Mouse (Mus musculus) MEL (cell line): Measurements from ENCODE around the gene Mmachc. TPM values are rescaled to one million over a fixed set of nuclear protein-coding genes. Genes with fewer than 3 reads are reported as not detected.

Experiments used
- DNase-seq: peaks from one replicate; pipeline ENCODE4 v3.0.0; 2011; ENCODE audit warnings: low read depth, low spot score
- H3K27ac ChIP-seq: 2 replicates; pipeline ENCODE4 v1.5.1; 2012; ENCODE audit warnings: low read depth, mild to moderate bottlenecking, control low read depth, low read length, moderate library complexity; ENCODE audit not compliant: control insufficient read depth
- H3K27me3 ChIP-seq, 2 experiments: fragments of 150-350 bp in 1 of 2; sonication (generic) in 1 of 2; 2 replicates each; pipeline ENCODE4 v1.6.1; 2012; ENCODE audit warnings: low read length in 2 of 2, mild to moderate bottlenecking in 2 of 2, improper control_type of control experiment in 1 of 2, moderate library complexity in 1 of 2; ENCODE audit not compliant: insufficient read depth in 2 of 2, control insufficient read depth in 1 of 2
- H3K36me3 ChIP-seq, 2 experiments: 2 replicates each; pipeline ENCODE4 v1.6.1; 2012 to 2014; ENCODE audit warnings: low read length in 2 of 2, improper control_type of control experiment in 1 of 2, inconsistent platforms in 1 of 2, mild to moderate bottlenecking in 1 of 2; ENCODE audit not compliant: insufficient read depth in 2 of 2, control insufficient read depth in 1 of 2
- H3K4me1 ChIP-seq, 2 experiments: fragments of 150-350 bp in 1 of 2; sonication (generic) in 1 of 2; 2 replicates each; pipeline ENCODE4 v1.6.1; 2012; ENCODE audit warnings: low read length in 2 of 2, improper control_type of control experiment in 1 of 2, mild to moderate bottlenecking in 1 of 2; ENCODE audit not compliant: insufficient read depth in 2 of 2, control insufficient read depth in 1 of 2
- H3K4me3 ChIP-seq, 2 experiments: fragments of 150-350 bp in 1 of 2; sonication (generic) in 1 of 2; 2 replicates each; pipeline ENCODE4 v1.5.1; 2012; ENCODE audit warnings: low read depth in 2 of 2, low read length in 2 of 2, mild to moderate bottlenecking in 2 of 2, moderate library complexity in 2 of 2, control low read depth in 1 of 2, improper control_type of control experiment in 1 of 2; ENCODE audit not compliant: control insufficient read depth in 1 of 2, insufficient read depth in 1 of 2
- H3K79me2 ChIP-seq: 2 replicates; pipeline ENCODE4 v1.6.1; 2012; ENCODE audit warnings: mild to moderate bottlenecking, low read length, moderate library complexity; ENCODE audit not compliant: control insufficient read depth, poor library complexity, insufficient read depth
- H3K9ac ChIP-seq: 2 replicates; pipeline ENCODE4 v1.6.1; 2012; ENCODE audit warnings: low read depth, mild to moderate bottlenecking, control low read depth, low read length, moderate library complexity; ENCODE audit not compliant: control insufficient read depth, poor library complexity, severe bottlenecking
- H3K9me3 ChIP-seq: fragments of 150-350 bp; sonication (generic); replicated peaks from 2 replicates; pipeline ENCODE4 v1.6.1; 2012; ENCODE audit warnings: mild to moderate bottlenecking, low read length, improper control_type of control experiment, moderate library complexity; ENCODE audit not compliant: insufficient read depth
- BHLHE40 ChIP-seq: IDR thresholded peaks from 2 replicates; pipeline ENCODE4 v1.6.1; 2012; ENCODE audit warnings: low read depth, mild to moderate bottlenecking, inconsistent platforms, low read length, improper control_type of control experiment, borderline replicate concordance
- CHD1 ChIP-seq: IDR thresholded peaks from 2 replicates; pipeline ENCODE4 v1.6.1; 2012; ENCODE audit warnings: low read depth, mild to moderate bottlenecking, inconsistent platforms, low read length, improper control_type of control experiment
- CHD2 ChIP-seq: IDR thresholded peaks from 2 replicates; pipeline ENCODE4 v1.6.1; 2011; ENCODE audit warnings: low read length, improper control_type of control experiment
- EP300 ChIP-seq, 2 experiments: IDR thresholded peaks; 2 replicates each; pipeline ENCODE4 v1.6.1; 2011; ENCODE audit warnings: improper control_type of control experiment in 2 of 2, low read length in 2 of 2, low read depth in 1 of 2, mild to moderate bottlenecking in 1 of 2
- ETS1 ChIP-seq: IDR thresholded peaks from 2 replicates; pipeline ENCODE4 v1.6.1; 2012; ENCODE audit warnings: low read depth, mild to moderate bottlenecking, inconsistent platforms, low read length, improper control_type of control experiment, moderate library complexity
- GABPA ChIP-seq: IDR thresholded peaks from 2 replicates; pipeline ENCODE4 v1.6.1; 2012; ENCODE audit warnings: low read depth, mild to moderate bottlenecking, inconsistent platforms, low read length, improper control_type of control experiment, moderate library complexity
- GATA1 ChIP-seq: IDR thresholded peaks from 2 replicates; pipeline ENCODE4 v1.6.1; 2011; ENCODE audit warnings: low read depth, low read length, improper control_type of control experiment
- MAFK ChIP-seq: IDR thresholded peaks from 2 replicates; pipeline ENCODE4 v1.6.1; 2011; ENCODE audit warnings: low read depth, mild to moderate bottlenecking, low read length, improper control_type of control experiment, borderline replicate concordance
- MAX ChIP-seq: IDR thresholded peaks from 2 replicates; pipeline ENCODE4 v1.6.1; 2011; ENCODE audit warnings: low read length, improper control_type of control experiment
- MEF2A ChIP-seq: IDR thresholded peaks from 2 replicates; pipeline ENCODE4 v1.6.1; 2014; ENCODE audit warnings: low read depth, mild to moderate bottlenecking, inconsistent platforms, low read length, improper control_type of control experiment; ENCODE audit not compliant: poor library complexity, insufficient replicate concordance, severe bottlenecking; ENCODE audit errors: extremely low read depth
- MYB ChIP-seq: IDR thresholded peaks from 2 replicates; pipeline ENCODE4 v1.6.1; 2011; ENCODE audit warnings: mild to moderate bottlenecking, low read depth, low read length, improper control_type of control experiment
- NRF1 ChIP-seq: IDR thresholded peaks from 2 replicates; pipeline ENCODE4 v1.6.1; 2014; ENCODE audit warnings: low read depth, mild to moderate bottlenecking, inconsistent platforms, low read length, improper control_type of control experiment, moderate library complexity; ENCODE audit not compliant: poor library complexity, insufficient read depth, severe bottlenecking
- POLR2AphosphoS2 ChIP-seq: IDR thresholded peaks from 2 replicates; pipeline ENCODE4 v1.6.1; 2011; ENCODE audit warnings: low read length, improper control_type of control experiment
- RAD21 ChIP-seq: IDR thresholded peaks from 2 replicates; pipeline ENCODE4 v1.6.1; 2011; ENCODE audit warnings: mild to moderate bottlenecking, low read depth, low read length, improper control_type of control experiment
- RCOR1 ChIP-seq: IDR thresholded peaks from 2 replicates; pipeline ENCODE4 v1.6.1; 2012; ENCODE audit warnings: low read depth, mild to moderate bottlenecking, inconsistent platforms, low read length, improper control_type of control experiment
- SIN3A ChIP-seq: IDR thresholded peaks from 2 replicates; pipeline ENCODE4 v1.6.1; 2012; ENCODE audit warnings: low read length, improper control_type of control experiment, inconsistent platforms
- TBP ChIP-seq: IDR thresholded peaks from 2 replicates; pipeline ENCODE4 v1.8.0; 2011; ENCODE audit warnings: low read depth, low read length, improper control_type of control experiment
- TCF12 ChIP-seq: IDR thresholded peaks from 2 replicates; pipeline ENCODE4 v1.6.1; 2014; ENCODE audit warnings: low read depth, mild to moderate bottlenecking, inconsistent platforms, low read length, improper control_type of control experiment, moderate library complexity
- UBTF ChIP-seq: IDR thresholded peaks from 2 replicates; pipeline ENCODE4 v1.6.1; 2012; ENCODE audit warnings: low read depth, mild to moderate bottlenecking, inconsistent platforms, low read length, improper control_type of control experiment, moderate library complexity, borderline replicate concordance; ENCODE audit not compliant: insufficient read depth
- USF1 ChIP-seq: IDR thresholded peaks from 2 replicates; pipeline ENCODE4 v1.6.1; 2014; ENCODE audit warnings: low read depth, mild to moderate bottlenecking, inconsistent platforms, low read length, improper control_type of control experiment, moderate library complexity
- USF2 ChIP-seq, 2 experiments: IDR thresholded peaks; 2 replicates each; pipeline ENCODE4 v1.6.1; 2011 to 2012; ENCODE audit warnings: improper control_type of control experiment in 2 of 2, low read length in 2 of 2, borderline replicate concordance in 1 of 2, inconsistent platforms in 1 of 2, low read depth in 1 of 2, mild to moderate bottlenecking in 1 of 2; ENCODE audit not compliant: insufficient read depth in 1 of 2
- ZKSCAN1 ChIP-seq: IDR thresholded peaks from 2 replicates; pipeline ENCODE4 v1.6.1; 2012; ENCODE audit warnings: low read depth, mild to moderate bottlenecking, inconsistent platforms, low read length, improper control_type of control experiment, moderate library complexity
- polyA plus RNA-seq, 2 experiments: library from polyadenylated mRNA; stranded (reverse) in 1 of 2; unstranded in 1 of 2; fragments of >175 nt in 1 of 2; fragments of >200 nt in 1 of 2; gene quantifications; 2 replicates each; pipeline versions ENCODE4 v1.2.1 to v1.2.4; 2012; ENCODE audit warnings: low replicate concordance in 2 of 2, low read depth in 1 of 2; ENCODE audit not compliant: insufficient read length in 2 of 2, insufficient read depth in 1 of 2, missing spikeins in 1 of 2
- total RNA-seq: library from RNA; depleted of rRNA; stranded (reverse); fragments of 300-350 nt; gene quantifications from 2 replicates; pipeline ENCODE4 v1.2.3, GENCODE M21; 2012

Mmachc gene
- total and polyA plus RNA-seq, 3 experiments = 15.1 to 22.8 TPM; not detected in 1

DNA sequence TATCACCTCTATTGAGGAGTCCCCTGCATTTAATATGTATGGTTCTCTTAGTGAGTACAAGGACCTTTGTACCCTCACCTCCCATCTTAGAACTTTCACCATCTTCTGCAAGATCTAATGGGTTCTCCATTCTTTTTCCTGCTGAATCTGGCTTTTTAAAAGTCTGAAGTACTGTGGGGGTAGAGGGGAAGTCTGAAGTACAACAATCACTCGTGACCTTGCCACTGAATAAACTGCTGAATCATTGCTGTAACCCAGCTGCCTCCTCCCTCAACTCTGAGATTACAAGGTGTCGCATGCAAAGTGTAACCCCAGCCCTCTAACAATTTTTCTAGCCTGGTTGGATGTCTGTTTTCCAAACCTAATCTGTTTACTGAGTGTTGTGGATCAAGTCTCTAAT is 53.1 kb downstream of the Mmachc start:
- peaks cover 0 to 16% of the 10 kb centered on the region in 2 experiments; a peak in 2 of 4 replicates for H3K36me3 ChIP-seq
- H3K79me2 ChIP-seq = peaks cover 14% of the 10 kb centered on the region
- no peak overlapping the region for H3K9ac ChIP-seq
- no peaks in the 10 kb centered on the region for H3K9me3 ChIP-seq
- TF ChIP-seq MYB (no peak), USF1 (0 out of 2 replicates have a peak, but pooled peaks have one; percentile 41), MAFK (peak; percentile 42; the same call in 1 of the 2 replicates), SIN3A (0 out of 2 replicates have a peak, but pooled peaks have one; percentile 24), CHD2 (no peak), RCOR1 (peak; percentile 62; the same call in 1 of the 2 replicates), MAX (no peak), MEF2A (no peak), BHLHE40 (peak; percentile 50; the same call in 1 of the 2 replicates), TBP (no peak), GABPA (peak; percentile 73; the same call in 1 of the 2 replicates), ETS1 (peak; percentile 42; the same call in 1 of the 2 replicates), EP300 (IDR thresholded peaks at IDR 0.05; ENCODE audit: low read depth in 1 of 2, low read length in 2 of 2) (peak in 1 of 2 experiments; percentile 29; a peak in 1 of 4 replicates), UBTF (no peak)
- H3K27me3 ChIP-seq = no peaks in the 10 kb centered on the region
- peaks cover 3 to 11% of the 10 kb centered on the region in 2 experiments; a peak in 3 of 4 replicates for H3K4me1 ChIP-seq
- H3K27ac ChIP-seq = no peak overlapping the region
- DNase-seq = peak; percentile 65
- no peak overlapping the region for H3K4me3 ChIP-seq

DNA sequence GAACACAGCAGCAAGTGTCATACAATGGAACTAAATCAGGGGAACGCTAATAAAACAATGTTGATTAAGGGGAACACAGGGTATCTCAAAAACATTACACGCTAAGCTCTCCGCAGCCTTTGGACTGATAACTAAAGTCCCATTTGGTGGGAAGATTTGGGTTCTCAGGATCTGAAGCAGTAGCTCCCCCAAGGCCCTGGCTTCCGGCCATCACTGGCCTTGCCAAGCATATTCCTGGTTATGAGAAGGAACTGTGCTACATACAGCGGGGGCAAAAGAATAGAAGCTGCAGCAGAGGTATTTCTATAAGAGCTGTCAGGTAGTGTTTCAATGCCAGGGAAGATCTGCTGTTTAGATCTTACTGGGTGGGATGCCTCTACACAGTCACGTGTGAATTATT is 55.0 kb downstream of the Mmachc start:
- no peaks in the 10 kb centered on the region for H3K27me3 ChIP-seq
- H3K9me3 ChIP-seq = no peaks in the 10 kb centered on the region
- peaks cover 0 to 30% of the 10 kb centered on the region in 2 experiments; a peak in 2 of 4 replicates for H3K36me3 ChIP-seq
- peaks cover 28% of the 10 kb centered on the region for H3K79me2 ChIP-seq
- no peak for TF ChIP-seq RAD21
- no peak for TF ChIP-seq NRF1
- no peak for TF ChIP-seq GABPA
- TF ChIP-seq MEF2A = no peak
- no peak for TF ChIP-seq BHLHE40
- no peak for TF ChIP-seq GATA1
- TF ChIP-seq ZKSCAN1 = no peak
- TF ChIP-seq RCOR1 = no peak
- TF ChIP-seq TCF12 = no peak
- no peak for TF ChIP-seq CHD1
- TF ChIP-seq ETS1 = no peak
- TF ChIP-seq POLR2AphosphoS2 = no peak
- no peak for TF ChIP-seq USF2 (IDR thresholded peaks at IDR 0.05; ENCODE audit: borderline replicate concordance in 1 of 2, insufficient read depth in 1 of 2, low read depth in 1 of 2, low read length in 2 of 2)
- no peak overlapping the region for H3K27ac ChIP-seq
- H3K4me1 ChIP-seq = peaks cover 3 to 18% of the 10 kb centered on the region in 2 experiments; a peak in 3 of 4 replicates
- DNase-seq = no peak
- H3K4me3 ChIP-seq = no peak overlapping the region
- H3K9ac ChIP-seq = no peak overlapping the region
